Mouse (Mus musculus) megakaryocyte, embryonic 14.5 days (primary cell): ENCODE measurements around the gene Atp5b. TPM values are rescaled to one million over a fixed set of nuclear protein-coding genes. Genes with fewer than 3 reads are reported as not detected.

Experiments
- H3K27me3 ChIP-seq: replicated peaks from 2 replicates; pipeline ENCODE3; 2012; ENCODE audit warnings: inconsistent platforms
- H3K36me3 ChIP-seq: replicated peaks from 2 replicates; pipeline ENCODE3; 2012; ENCODE audit warnings: low read length, inconsistent platforms, mixed read lengths
- H3K4me1 ChIP-seq: 2 replicates; pipeline ENCODE4 v1.6.1; 2012; ENCODE audit warnings: inconsistent platforms
- H3K4me3 ChIP-seq: replicated peaks from 2 replicates; pipeline ENCODE3; 2012; ENCODE audit warnings: moderate library complexity, mild to moderate bottlenecking, inconsistent platforms
- H3K9me3 ChIP-seq: 2 replicates; pipeline ENCODE4 v1.6.1; 2012; ENCODE audit warnings: inconsistent platforms
- FLI1 ChIP-seq: IDR thresholded peaks from 2 replicates; pipeline ENCODE4 v1.6.1; 2012; ENCODE audit warnings: low read length, inconsistent platforms, mixed read lengths
- GATA1 ChIP-seq: IDR thresholded peaks from 3 replicates; pipeline ENCODE4 v1.6.1; 2012; ENCODE audit warnings: mixed read lengths, low read length, inconsistent platforms, borderline replicate concordance
- polyA plus RNA-seq: library from polyadenylated mRNA; stranded (reverse); fragments of >175 nt; gene quantifications from 2 replicates; pipeline ENCODE4 v1.2.3, GENCODE M21; 2012; ENCODE audit warnings: low replicate concordance; ENCODE audit not compliant: insufficient read depth

Gene Atp5b
- polyA plus RNA-seq, 1 experiment: 796 TPM

DNA sequence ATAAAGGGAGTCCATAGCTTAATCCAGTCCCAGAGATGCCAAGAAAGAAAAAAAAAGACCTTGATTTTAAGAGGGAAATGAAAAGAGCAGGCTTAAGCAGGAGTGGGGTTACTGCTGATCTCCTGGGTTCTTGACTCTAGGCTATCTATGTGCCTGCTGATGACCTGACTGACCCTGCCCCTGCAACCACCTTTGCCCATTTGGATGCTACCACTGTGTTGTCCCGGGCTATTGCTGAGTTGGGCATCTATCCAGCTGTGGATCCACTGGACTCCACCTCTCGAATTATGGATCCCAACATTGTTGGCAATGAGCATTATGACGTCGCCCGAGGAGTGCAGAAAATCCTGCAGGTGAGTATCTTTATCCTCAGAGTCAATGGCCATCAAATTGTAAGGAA, 5.1 kb downstream of the Atp5b start:
- Histone ChIP-seq H3K4me3 (no peak overlapping the region), H3K4me1 (peaks cover 70% of the 10 kb centered on the region), H3K27me3 (no peaks in the 10 kb centered on the region)

DNA sequence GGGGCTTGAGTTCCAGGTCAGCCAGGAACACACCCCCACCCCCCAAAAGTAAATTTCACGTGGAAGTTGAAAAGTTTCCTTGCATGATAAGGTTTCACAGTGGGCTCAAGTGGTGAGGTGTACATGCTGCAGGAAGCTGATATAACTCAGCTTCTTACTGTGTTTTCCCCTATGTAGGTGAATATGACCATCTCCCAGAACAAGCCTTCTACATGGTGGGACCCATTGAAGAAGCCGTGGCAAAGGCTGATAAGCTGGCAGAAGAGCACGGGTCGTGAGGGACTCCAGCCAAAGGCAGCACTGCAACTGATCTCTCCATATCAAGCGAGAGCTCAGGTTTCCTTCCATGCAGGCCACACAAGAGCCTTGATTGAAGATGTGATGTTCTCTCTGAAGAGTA, 6.8 kb downstream of the Atp5b start:
- TF ChIP-seq GATA1: no peak
- TF ChIP-seq FLI1: no peak
- Histone ChIP-seq H3K9me3 (no peaks in the 10 kb centered on the region), H3K27me3 (no peaks in the 10 kb centered on the region), H3K4me3 (no peak overlapping the region), H3K36me3 (peaks cover 56% of the 10 kb centered on the region), H3K4me1 (peaks cover 77% of the 10 kb centered on the region)

More for the DNA sequence above, 5.1 kb downstream of the Atp5b start:
- Histone ChIP-seq H3K36me3 (peaks cover 62% of the 10 kb centered on the region), H3K9me3 (no peaks in the 10 kb centered on the region)
- TF ChIP-seq FLI1 (no peak), GATA1 (no peak)

DNA sequence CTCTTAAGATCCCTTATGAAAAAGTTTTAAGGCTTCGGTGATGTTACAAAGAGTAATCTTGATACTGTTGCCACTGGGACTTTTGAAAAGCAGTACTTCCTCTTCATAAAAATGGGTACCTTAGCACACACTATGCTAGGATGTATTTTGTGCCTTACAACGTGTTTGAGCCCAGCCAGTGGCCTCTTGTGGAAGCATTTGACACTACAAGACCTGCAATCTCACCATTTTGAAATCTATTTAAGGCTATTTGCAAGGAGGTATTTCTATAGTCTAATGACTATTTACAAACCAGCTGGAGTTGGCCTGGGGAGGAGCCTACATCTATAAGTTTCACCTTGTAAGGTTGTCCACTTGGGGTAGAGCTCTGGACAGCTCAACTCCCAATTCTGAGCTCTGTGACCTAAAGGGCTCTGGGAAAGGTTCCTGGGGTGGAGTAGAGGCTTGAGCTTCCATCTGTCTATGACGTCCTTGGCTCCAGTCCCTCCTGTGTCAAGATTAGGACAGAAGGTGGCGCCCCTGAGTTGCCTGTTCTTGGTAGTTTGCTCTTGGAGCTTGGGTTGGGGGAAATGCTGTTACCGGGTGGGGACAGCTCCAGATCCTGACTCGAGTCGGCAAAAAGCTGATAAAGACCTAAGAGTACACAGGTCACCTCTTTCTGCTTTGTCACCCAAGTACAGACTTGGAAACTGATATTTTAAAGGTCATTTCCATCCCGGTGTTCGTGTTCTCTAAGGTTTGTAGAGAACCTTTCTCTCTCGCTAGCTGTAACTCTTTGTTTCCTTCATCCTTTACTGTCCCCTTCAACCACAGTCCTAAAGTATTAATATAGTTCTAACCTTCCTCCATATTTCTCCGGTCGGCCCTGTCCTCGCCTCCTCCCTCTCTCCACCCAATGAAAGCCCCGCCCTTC, 7.8 kb downstream of the Atp5b start:
- no peak for TF ChIP-seq GATA1
- H3K27me3 ChIP-seq: no peaks in the 10 kb centered on the region
- peaks cover 45% of the 10 kb centered on the region for H3K36me3 ChIP-seq
- H3K4me1 ChIP-seq: peaks cover 77% of the 10 kb centered on the region
- H3K4me3 ChIP-seq: peak overlapping the region; percentile 96
- no peaks in the 10 kb centered on the region for H3K9me3 ChIP-seq

DNA sequence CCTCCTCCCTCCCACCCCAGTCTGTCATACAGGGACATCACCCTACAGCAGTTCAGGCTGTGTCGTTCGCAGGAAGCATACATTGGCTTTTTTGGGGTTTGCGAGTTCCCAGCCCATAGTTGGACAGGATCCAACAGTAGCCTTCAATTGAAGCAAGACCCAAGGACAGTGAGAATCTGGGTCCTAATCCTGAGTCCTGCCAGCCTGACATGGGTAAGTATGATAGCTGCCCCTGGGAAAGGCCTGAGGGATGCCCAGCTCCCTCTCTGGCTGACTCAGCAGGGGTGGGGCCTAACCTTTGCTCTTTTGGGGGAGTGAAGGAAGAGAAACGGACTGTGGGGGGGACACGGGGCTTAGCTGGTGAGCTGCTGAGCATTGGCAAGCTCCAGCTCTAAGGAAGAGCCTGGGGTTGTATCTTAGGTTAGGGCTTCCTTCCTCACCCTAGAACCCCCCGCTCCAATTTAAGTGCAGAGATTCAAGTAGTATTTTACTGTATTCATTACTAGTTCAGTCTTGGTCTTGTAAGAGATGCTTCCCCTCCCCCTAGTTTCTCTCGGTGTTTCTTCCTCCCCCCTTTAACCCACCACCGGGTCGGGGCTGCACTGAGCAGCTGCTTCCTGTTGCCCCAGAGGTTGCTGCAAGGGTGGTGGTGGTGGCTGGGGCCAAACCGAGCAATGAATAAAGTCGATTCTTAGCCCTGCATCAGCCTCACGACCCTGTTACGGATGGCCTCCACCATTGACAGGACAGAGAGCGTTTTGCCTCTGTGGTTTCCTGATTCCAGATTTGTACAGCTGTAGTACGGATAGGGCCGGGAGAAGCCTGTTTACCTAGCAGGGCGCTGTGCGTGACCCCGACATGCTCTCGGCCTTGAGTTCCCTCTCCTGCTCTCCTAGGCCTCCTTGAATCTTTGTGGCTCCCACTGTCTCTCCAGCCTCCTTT, 8.8 kb downstream of the Atp5b start, which contains the start of gene Baz2a:
Gene Baz2a (plus strand): TSS at position 14 of the 942 bp plus-strand sequence.
- Histone ChIP-seq H3K9me3 (no peaks in the 10 kb centered on the region), H3K4me3 (peak within 1 kb of the TSS; percentile 96), H3K4me1 (peaks cover 74% of the 10 kb centered on the region), H3K27me3 (no peaks in the 10 kb centered on the region), H3K36me3 (peaks cover 38% of the 10 kb centered on the region)
- TF ChIP-seq GATA1: no peak

DNA sequence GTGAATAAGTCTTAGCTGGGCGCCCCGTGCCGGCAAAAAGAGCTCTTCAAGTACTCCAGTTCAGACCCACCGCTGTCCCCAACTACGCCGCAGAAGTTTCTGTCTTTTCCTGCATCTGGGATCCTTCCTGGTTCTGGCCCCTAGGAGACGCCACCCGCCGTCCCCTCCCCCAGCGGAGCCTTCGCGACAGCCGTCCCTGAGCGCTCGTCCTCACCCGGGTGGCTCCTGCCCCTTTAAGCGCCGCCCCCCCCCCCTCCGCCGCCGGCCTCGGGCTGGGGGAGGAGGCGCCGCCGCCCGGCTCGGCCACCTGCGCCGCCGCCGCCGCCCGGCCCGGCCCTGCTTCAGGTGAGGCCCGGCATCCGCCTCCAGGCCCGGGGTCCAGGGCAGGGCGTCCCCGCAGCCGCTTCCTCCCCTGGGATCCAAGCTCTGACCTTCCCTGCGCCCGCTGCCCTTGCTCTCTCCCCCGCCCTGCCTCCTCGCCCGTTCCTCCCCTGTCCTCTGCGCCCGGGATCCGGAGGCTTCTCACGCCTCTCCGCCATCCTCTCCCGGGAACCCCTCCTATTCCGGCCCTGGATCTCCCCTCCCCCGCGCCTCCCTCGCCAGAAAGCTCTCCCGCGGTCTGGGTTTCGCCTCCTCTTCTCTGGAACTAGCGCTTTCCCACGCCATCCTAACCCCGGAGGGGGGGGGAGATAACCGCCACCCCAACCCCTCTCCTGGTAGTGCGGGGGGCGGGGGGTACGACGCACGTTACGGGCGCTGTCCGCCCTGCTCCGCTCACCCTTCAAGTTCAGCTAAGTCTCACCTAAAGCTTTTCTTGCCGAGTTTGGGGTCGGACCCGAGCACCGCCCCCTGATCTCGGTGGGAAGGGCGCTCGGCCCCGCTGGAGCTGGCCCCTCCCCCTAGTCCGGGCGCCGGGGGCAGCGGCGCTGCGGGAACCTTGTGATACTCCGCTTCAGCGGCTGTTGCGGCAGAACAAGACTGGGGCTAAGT, 9.7 kb downstream of the Atp5b start:
- TF ChIP-seq FLI1 (no peak), GATA1 (no peak)
- Histone ChIP-seq H3K4me3 (peak overlapping the region; percentile 96), H3K36me3 (peaks cover 30% of the 10 kb centered on the region), H3K27me3 (no peaks in the 10 kb centered on the region), H3K4me1 (peaks cover 75% of the 10 kb centered on the region), H3K9me3 (no peaks in the 10 kb centered on the region)

DNA sequence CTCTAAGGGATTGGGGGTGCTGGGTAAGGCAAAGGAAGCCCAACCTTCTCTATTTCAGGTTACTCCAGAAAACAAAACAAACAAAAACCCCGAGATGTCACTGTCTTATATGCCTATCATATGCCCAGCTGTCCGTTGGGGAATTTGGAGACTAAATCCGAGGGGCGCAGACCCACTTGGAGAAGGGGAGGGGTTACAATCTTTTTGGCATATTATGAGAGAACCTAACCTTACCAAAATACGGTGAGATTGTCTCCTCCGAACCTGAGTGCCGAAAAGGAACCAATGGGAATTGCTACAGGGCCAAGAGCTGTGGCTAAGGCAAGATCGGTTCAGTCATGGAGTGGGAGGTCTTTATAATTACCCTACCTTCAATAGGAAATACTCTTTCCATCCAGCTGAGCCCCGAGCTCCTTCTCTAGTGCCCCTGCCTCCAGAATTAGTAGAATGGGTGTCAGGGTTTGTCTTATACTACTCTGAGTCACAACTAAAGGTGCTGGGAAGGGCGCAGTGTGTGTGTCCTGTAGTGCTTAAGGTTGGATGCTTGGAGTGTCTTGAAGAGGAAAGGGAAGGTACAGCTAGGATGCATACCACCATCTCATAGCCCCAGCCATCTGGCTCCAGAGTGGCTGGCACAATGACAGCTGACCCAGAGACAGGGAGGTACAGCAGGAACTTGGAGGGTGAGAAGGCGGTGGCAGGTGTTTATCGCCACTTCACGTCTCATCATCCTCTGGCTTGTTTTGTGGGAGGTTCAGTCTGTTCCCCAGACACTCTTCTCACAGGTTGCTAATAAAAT, 10.6 kb downstream of the Atp5b start:
- peaks cover 22% of the 10 kb centered on the region for H3K36me3 ChIP-seq
- H3K4me1 ChIP-seq: peaks cover 75% of the 10 kb centered on the region
- H3K9me3 ChIP-seq: no peaks in the 10 kb centered on the region
- TF ChIP-seq FLI1: no peak
- no peak for TF ChIP-seq GATA1
- peak overlapping the region; percentile 96 for H3K4me3 ChIP-seq
- no peaks in the 10 kb centered on the region for H3K27me3 ChIP-seq

DNA sequence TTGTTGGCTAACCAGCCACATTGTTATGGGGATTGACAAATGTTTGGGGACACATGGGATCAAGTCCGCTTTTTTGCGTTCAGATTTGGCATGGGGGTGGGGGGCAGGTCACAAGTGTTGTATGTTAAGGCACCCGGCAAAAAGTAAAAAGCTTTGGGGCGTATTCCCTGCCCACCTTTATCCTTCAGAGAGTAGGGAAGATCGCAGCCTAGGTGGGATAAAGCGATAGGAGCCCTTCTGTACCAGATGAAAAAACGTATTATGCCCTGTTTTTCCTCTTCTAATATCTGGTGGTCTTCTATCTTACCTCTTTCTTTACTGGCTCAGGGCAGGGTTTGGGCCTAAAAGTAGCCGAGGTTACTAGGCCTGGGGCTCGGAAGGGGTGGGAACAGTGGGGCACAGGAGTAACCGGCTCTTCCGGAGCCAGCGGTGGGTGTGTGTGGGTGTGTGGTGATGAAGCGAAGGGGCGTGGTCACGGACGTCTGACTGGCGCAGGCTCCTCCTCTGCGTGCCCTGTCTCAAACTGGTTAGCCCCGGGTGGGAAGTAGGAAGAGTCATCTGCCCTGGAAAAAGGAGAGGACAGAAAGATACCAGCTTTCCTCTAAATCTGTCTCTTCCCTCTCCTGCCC, 11.4 kb downstream of the Atp5b start:
- H3K4me1 ChIP-seq: peaks cover 72% of the 10 kb centered on the region
- no peaks in the 10 kb centered on the region for H3K9me3 ChIP-seq
- TF ChIP-seq GATA1 (no peak), FLI1 (no peak)
- no peaks in the 10 kb centered on the region for H3K27me3 ChIP-seq
- H3K4me3 ChIP-seq: peak overlapping the region; percentile 96
- peaks cover 17% of the 10 kb centered on the region for H3K36me3 ChIP-seq

DNA sequence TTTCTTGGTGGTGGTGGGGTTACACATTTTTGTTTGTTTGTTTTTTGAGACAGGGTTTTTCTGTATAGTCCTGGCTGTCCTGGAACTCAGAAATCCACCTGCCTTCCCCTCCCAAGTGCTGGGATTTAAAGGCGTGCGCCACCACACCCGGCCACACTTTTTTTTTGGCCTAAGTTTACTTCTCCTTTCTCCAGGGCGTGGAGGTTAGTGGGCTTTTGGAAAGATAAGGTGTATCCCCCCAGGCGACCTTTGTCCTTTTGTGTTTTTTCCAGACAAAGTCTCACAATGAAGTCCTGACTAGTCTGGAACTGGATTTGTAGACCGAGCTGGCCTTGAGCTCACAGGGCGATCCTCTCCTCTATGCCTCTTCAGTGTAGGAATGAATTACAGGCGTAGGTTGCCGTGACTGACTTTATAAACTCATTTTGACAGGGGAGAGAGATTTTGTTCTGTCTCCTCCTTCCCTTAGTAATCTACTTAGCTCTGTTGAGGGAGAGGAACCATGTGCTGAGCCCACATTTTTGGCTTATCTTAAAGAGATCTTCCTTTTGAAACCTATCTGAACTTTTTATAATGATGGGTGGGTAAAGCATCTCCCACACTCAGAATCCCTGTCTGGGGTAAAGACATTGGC, 12.0 kb downstream of the Atp5b start:
- no peaks in the 10 kb centered on the region for H3K9me3 ChIP-seq
- peak overlapping the region; percentile 96 for H3K4me3 ChIP-seq
- peaks cover 65% of the 10 kb centered on the region for H3K4me1 ChIP-seq
- no peaks in the 10 kb centered on the region for H3K27me3 ChIP-seq
- H3K36me3 ChIP-seq: peaks cover 14% of the 10 kb centered on the region
- TF ChIP-seq FLI1 (no peak), GATA1 (no peak)
